Mouse (Mus musculus): ENCODE results near the gene Gm49383.
A peak's percentile ranks its signal among the peaks of the same experiment; 100 is the strongest.
"Not testable (repeated sequence)": the region's sequence is repeated elsewhere in the genome, so short reads cannot be mapped to it uniquely, and the experiment has no call there.

The Gm49383 gene

GRCm38 (mm10) chr12:69198985-69199384, 2.1 kb upstream of the Gm49383 start:
- DNase-seq (ENCODE audit: low spot score) = no peak

GRCm38 (mm10) chr12:69198164-69198535, 1.2 kb upstream of the Gm49383 start, which contains the start of gene Dnaaf2:
Dnaaf2 (minus strand) TSS chr12:69198429.
- peak; percentile 73 for DNase-seq (ENCODE audit: low spot score)

- DNase-seq (ENCODE audit: low spot score) = peak; percentile 46
Measured at GRCm38 (mm10) chr12:69197378-69198163, 667 bp upstream of the Gm49383 start.

DNA sequence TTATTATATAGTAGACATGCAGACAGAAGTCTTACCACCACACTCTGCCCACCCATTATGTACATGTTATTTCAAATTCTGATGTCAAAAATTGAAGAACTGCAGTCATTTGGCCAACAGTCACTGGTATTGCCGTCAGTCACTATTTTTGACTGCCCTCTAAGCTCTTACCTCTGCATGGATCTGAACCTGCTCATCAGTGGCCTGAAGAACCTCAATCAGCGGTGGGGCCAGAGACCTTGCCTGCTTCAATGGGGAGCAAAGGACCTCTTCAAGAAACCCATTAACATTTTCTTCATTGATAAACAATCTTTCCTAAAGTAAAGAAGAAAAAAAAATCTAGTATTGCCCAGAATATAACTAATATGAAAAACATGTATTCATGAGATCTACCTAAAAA, 4.3 kb downstream of the Gm49383 start:
- DNase-seq (ENCODE audit: low spot score) = no peak

GRCm38 (mm10) chr12:69191396-69191795, 5.5 kb downstream of the Gm49383 start:
- DNase-seq (ENCODE audit: low spot score) = no peak

- DNase-seq (ENCODE audit: low spot score) = no peak
Measured at GRCm38 (mm10) chr12:69190522-69190921, 6.4 kb downstream of the Gm49383 start.

DNA sequence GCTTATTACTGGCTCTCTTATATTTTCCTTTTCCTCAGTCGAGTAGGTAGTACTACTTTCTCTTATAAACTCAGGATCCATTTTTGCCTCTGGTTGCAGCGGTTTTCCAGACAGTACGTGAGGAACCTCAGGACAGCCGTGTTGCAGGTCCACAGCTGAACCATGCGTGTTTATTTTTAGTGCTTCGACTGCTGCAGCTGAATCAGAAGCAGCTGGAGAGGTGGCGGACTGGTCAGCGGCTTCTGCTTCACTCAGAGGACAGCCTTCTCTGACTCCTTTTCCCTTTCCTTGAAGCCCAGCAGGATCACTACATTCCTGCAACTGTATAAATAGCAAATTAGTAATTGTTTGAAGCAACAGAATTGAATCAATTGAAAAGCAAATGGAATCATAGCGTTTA, 6.8 kb downstream of the Gm49383 start:
- DNase-seq (ENCODE audit: low spot score) = no peak

GRCm38 (mm10) chr12:69186811-69187471, 10.0 kb downstream of the Gm49383 start:
- no peak for DNase-seq (ENCODE audit: low spot score)

- DNase-seq (ENCODE audit: low spot score) = no peak
Measured at GRCm38 (mm10) chr12:69185371-69185770, 11.5 kb downstream of the Gm49383 start.

DNA sequence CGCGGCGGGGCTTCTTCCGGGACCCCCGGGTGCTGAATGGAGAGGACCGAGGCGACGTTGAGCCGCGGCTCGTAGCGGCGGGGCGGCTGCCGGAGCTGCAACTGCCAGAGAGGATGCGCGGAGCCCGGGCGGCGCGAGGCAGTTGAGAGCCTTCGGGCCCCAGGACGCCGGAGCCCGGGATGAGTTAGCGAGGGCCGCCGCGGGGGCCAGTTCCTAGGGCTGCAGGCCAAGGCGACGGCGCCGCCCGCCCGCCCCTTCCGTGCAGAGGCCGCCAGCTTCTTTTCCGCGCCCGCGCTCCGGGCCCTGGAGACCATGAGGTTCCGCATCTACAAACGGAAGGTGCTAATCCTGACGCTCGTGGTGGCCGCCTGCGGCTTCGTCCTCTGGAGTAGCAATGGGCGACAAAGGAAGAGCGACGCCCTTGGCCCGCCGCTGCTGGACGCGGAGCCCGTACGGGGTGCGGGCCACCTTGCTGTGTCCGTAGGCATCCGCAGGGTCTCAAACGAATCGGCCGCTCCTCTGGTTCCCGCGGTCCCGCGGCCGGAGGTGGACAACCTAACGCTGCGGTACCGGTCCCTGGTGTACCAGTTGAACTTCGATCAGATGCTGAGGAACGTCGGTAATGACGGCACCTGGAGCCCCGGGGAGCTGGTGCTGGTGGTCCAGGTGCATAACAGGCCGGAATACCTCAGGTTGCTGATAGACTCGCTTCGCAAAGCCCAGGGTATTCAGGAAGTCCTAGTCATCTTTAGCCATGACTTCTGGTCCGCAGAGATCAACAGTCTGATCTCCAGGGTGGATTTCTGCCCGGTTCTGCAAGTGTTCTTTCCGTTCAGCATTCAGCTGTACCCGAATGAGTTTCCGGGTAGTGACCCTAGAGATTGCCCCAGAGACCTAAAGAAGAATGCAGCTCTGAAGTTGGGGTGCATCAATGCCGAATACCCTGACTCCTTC, 12.3 kb downstream of the Gm49383 start:
- DNase-seq (ENCODE audit: low spot score) = peak; percentile 32

DNA sequence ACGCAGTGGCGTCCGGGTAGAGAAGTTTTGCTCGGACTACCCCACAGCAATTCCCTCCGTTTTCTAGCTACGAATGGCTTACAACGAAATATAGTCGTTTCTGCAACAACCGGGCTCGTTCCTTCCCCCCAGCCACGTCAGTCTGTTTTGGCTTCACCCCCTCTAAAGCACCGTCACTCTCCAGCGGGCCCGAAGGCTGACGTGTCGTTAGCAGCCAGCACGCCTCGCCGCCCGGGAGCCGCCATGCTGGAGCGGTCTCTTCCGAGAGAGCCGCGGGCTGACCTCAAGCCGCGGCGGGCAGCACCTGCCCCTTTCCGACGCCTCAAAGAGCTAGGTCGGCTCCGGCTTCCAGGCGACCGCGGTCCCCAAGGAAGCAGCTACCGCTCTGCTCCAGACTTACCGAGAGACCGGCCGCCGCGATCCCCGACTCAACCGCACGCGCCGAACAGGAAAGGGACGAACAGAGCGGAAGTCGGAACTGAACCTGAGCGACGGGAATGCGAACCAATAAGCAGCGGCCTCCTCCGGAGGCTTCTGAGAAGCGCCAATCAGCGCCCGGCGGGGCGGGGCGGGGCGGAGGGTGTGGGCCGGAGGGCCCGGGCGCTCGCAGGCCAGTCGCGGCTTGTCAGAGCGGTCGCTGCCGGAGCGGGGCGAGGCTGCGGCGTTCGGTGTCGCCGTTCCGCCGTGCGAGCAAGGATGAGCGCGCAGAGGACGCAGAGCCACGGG, 13.2 kb downstream of the Gm49383 start, which contains the start of the genes Rpl36al and Mgat2:
Rpl36al (minus strand) TSS at position 501 of the 726 bp plus-strand sequence.
Mgat2 (plus strand) TSS at position 575 of the 726 bp plus-strand sequence.
- peak; percentile 98 for DNase-seq (ENCODE audit: low spot score)

DNA sequence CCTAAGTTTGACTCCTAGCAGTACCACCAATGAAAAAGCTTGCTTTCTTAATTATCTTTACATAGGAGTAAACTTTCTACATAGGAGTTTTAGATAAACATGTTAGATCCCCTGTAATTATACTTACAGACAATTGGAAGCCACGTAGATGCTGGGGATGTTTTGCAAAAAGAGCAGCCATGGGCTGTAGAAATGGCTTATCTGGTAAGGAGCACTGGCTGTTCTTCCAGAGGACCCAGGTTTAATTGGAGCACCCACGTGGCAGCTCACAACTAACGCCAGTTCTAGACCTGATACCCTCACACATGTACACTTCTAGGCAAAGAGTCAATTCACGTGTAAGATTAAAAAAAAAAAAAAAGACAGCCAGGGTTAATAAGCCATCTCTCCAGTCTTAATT, 15.1 kb downstream of the Gm49383 start:
- no peak for DNase-seq (ENCODE audit: low spot score)

- no peak for DNase-seq (ENCODE audit: low spot score)
Measured at GRCm38 (mm10) chr12:69179371-69179770, 17.5 kb downstream of the Gm49383 start.

DNA sequence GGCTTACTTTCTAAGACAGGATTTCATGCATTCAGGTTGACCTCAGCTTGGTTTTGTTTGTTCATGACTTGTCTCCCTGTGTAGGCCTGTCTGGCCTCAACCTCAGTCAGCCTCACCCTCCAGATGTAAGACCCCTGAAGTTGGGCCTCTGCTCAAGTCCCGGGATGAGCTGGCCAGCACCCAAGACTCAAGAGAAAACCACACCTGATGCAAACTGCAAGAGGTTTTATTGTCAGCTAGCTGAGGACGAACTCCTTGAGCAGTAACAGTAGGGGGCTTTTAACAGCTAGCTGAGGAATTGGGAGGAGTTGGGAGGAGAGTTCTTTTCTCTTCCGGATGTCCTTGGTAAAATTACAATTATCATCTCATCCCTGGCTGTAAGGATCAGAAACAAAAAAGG, 19.4 kb downstream of the Gm49383 start:
- no peak for DNase-seq (ENCODE audit: low spot score)

DNA sequence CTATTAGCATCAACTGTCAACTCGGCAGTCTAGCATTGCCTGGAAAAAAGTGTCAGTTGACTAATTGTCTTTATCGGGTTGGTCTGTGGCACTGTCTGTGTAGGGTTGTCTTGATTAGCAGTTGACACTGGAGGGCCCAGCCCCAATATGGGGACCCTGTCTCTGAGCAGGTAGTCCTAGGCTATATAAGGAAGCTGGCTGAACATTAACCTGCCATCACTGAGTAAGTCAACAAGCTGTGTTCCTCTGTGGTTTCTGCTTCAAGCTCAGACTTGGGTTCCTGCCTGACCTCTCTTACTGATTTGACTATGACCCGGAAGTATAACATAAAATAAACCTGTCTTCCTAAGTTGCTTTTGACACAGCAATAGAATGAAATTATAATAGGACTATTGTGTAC, 20.9 kb downstream of the Gm49383 start:
- no peak for DNase-seq (ENCODE audit: low spot score)

DNA sequence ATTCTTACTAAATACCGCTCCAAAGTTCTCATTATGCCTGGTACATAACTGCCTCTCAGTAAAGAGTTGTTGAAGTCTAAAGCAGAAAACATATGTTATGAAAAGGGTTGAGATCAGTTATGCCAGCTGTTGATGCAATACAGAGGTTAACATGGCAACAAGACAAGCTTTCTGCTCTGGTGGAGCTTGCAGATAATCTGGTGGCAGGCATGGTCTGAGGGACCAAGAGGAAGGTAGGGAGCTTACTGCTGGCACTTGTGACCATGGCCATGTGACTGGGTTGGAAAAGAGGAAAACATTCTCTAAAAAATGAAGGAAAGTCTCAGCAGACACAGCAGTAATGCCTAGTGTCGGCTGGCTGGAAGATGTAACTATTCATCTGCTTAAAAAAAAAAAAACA, 25.6 kb downstream of the Gm49383 start:
- no peak for DNase-seq (ENCODE audit: low spot score)

DNA sequence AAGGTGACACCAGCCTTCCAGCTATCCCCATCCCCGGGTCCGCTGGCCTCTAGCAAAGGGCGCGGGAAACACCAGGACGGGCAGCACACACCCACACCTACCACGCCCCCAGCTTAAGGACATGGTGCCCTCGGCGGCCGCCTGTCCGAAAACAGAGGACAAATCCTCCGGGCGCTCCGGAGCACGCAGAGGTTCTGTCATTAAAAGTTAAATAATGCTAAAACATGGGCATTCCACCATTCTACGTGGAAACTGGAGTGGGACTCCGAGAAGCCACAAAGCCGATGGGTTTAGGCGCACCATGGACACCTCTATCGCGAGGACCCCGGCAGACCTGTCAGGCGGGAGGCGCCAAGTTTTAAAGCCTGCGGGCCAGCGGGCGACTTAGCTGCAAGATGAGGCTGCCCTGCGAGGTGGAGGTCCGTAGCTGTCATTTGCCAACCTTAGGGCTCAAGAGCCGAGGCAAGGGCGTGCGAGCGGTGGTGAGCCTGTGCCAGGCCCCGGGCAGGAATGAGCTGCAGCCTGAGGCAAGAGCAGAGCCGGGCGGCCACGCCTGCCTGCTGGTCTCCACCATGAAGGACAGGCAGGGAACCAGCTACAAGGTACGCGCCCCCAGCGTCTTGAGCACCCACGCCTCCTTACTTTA, 28.3 kb downstream of the Gm49383 start, which contains the start of gene Lrr1:
Lrr1 (plus strand) TSS at position 354 of the 646 bp plus-strand sequence.
- peak; percentile 81 for DNase-seq (ENCODE audit: low spot score)

GRCm38 (mm10) chr12:69167656-69168460, 29.0 kb downstream of the Gm49383 start:
- DNase-seq (ENCODE audit: low spot score) = no peak

DNA sequence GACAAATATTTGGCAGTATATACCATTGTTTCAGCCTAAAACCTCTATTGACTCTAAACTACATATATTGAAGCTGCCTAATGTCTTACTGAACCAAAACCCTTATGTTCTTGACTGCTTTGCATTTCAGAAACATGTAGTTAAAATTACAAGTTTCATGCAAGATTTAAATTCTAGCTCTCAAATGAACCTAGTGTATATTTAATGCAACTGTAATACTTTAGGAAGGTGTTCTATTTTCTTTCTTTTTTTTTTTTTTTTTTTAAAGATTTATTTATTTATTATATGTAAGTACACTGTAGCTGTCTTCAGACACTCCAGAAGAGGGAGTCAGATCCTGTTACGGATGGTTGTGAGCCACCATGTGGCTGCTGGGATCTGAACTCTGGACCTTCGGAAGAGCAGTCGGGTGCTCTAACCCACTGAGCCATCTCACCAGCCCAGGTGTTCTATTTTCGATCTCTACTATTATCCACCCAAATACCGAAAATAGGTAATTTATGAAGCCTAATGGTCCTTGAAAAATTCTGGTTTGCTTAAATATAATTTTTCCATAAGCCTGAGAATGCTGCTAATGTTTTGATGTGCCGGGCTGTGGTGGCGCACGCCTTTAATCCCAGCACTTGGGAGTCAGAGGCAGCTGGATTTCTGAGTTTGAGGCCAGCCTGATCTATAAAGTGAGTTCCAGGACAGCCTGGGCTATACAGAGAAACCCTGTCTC, 29.9 kb downstream of the Gm49383 start:
- DNase-seq (ENCODE audit: low spot score) = not testable (repeated sequence)
